19 mouse cellular contexts compared by ENCODE assay signal in genomic region chr16:30435393-30435792, GRCm38 (mm10). TPM values are rescaled to one million over a fixed set of nuclear protein-coding genes. Genes with fewer than 3 reads are reported as not detected.
DNase-seq lines count a peak whose midpoint lies in the region; ATAC-seq lines count a peak whose summit lies in the region.
"Had no signal": no experiment of that assay in that cellular context is flagged by ENCODE, and none has a peak within 500 bp of the region (broad histone marks: within the 10 kb centered on the region; RNA-seq: fewer than 3 reads in every experiment).

No protein-coding gene starts in this region.

- H3K9me3 ChIP-seq in kidney, embryonic 16.5 days (ENCODE audit: low read length): no peaks in the 10 kb centered on the region
- H3K9me3 ChIP-seq in forebrain, embryonic 13.5 days (replicated peaks): no peaks in the 10 kb centered on the region
- H3K9me3 ChIP-seq: embryonic facial prominence, embryonic 13.5 days; forebrain, embryonic 15.5 days; limb, embryonic 15.5 days had no signal

- H3K4me2 ChIP-seq in kidney, embryonic 16.5 days (replicated peaks; ENCODE audit: low read depth, low read length): no peak overlapping the region
- no peak overlapping the region for H3K4me2 ChIP-seq in forebrain, embryonic 13.5 days
- H3K4me2 ChIP-seq: embryonic facial prominence, embryonic 13.5 days; forebrain, embryonic 15.5 days; limb, embryonic 15.5 days had no signal

- peaks cover 3% of the 10 kb centered on the region; the same call in 1 of the 2 replicates for H3K4me1 ChIP-seq in kidney, embryonic 16.5 days (ENCODE audit: insufficient read depth, low read length)
- H3K4me1 ChIP-seq in forebrain, embryonic 13.5 days: no peaks in the 10 kb centered on the region
- H3K4me1 ChIP-seq: forebrain, embryonic 15.5 days; limb, embryonic 15.5 days had no signal

- H3K4me3 ChIP-seq in kidney, embryonic 16.5 days (ENCODE audit: low read length): no peak overlapping the region
- no peak overlapping the region for H3K4me3 ChIP-seq in forebrain, embryonic 13.5 days
- H3K4me3 ChIP-seq: embryonic facial prominence, embryonic 13.5 days; forebrain, embryonic 15.5 days; limb, embryonic 15.5 days had no signal

- peak; percentile 29 for DNase-seq in kidney, postnatal 14 days
- DNase-seq in lung, adult 18-20 months: peak; percentile 64 to 72
- DNase-seq in lung, postnatal 10 days: peak; percentile 37
- peak; percentile 9 for DNase-seq in yolk sac, embryonic 10.5 days (ENCODE audit: low spot score)
- DNase-seq in right cerebral cortex, postnatal 25 days: no peak
- DNase-seq: adrenal gland, postnatal 14 days; cerebellum, postnatal 14 days; gastrocnemius, postnatal 25 days; layer of hippocampus, postnatal 36 days; retina, postnatal 1 day; right cerebral cortex, postnatal 4 days had no signal

- H3K9ac ChIP-seq in kidney, embryonic 16.5 days (replicated peaks; ENCODE audit: low read length): no peak overlapping the region
- no peak overlapping the region for H3K9ac ChIP-seq in forebrain, embryonic 13.5 days
- H3K9ac ChIP-seq: embryonic facial prominence, embryonic 13.5 days; forebrain, embryonic 15.5 days; limb, embryonic 15.5 days had no signal

- WGBS in kidney, embryonic 16.5 days: 44% methylated on average over 4 of the region's 4 CpGs
- 85% methylated on average over 4 of the region's 4 CpGs for WGBS in forebrain, embryonic 13.5 days

- ATAC-seq in kidney, embryonic 16.5 days (ENCODE audit: low FRiP score, low TSS enrichment): no peak
- no peak for ATAC-seq in forebrain, embryonic 13.5 days
- ATAC-seq: forebrain, embryonic 15.5 days; hindbrain, embryonic 16.5 days; intestine, embryonic 16.5 days; Patski had no signal

- H3K27ac ChIP-seq in kidney, embryonic 16.5 days (ENCODE audit: low read length): no peak overlapping the region
- H3K27ac ChIP-seq in forebrain, embryonic 13.5 days: no peak overlapping the region
- H3K27ac ChIP-seq: embryonic facial prominence, embryonic 13.5 days; forebrain, embryonic 15.5 days; limb, embryonic 15.5 days had no signal

- H3K36me3 ChIP-seq in kidney, embryonic 16.5 days (ENCODE audit: insufficient read depth, low read length): no peaks in the 10 kb centered on the region
- no peaks in the 10 kb centered on the region for H3K36me3 ChIP-seq in forebrain, embryonic 13.5 days (ENCODE audit: poor library complexity, severe bottlenecking)
- H3K36me3 ChIP-seq: embryonic facial prominence, embryonic 13.5 days; forebrain, embryonic 15.5 days; limb, embryonic 15.5 days had no signal

- no peaks in the 10 kb centered on the region for H3K27me3 ChIP-seq in kidney, embryonic 16.5 days (ENCODE audit: insufficient read depth, low read length)
- H3K27me3 ChIP-seq in forebrain, embryonic 13.5 days: no peaks in the 10 kb centered on the region
- H3K27me3 ChIP-seq: embryonic facial prominence, embryonic 13.5 days; forebrain, embryonic 15.5 days; limb, embryonic 15.5 days; Patski had no signal

RNA-seq across cellular contexts. Expression of gene Atp13a3, which starts 29.6 kb away (rescaled TPM):
- polyA plus RNA-seq in kidney, embryonic 16.5 days (2015; fragmentation: Nextera tagmentation; extraction: Ambion mirVana): 8.4 and 11.7 TPM in 2 replicates
- 8.4 and 8.6 TPM in 2 replicates for polyA plus RNA-seq in forebrain, embryonic 13.5 days (2015; fragmentation: Nextera tagmentation; extraction: Ambion mirVana)
